Mouse (Mus musculus) kidney, postnatal 0 days (tissue): Measurements from ENCODE around the gene Nfkb2. TPM values are rescaled to one million over a fixed set of nuclear protein-coding genes. Genes with fewer than 3 reads are reported as not detected.

Experiments
- ATAC-seq: fragments of 200-750 bp; cut with Nextera tagmentation; replicated peaks from 2 replicates; pipeline ENCODE4 v1.8.0; 2017; ENCODE audit warnings: low read depth, moderate number of reproducible peaks, moderate TSS enrichment, moderate library complexity; ENCODE audit not compliant: low FRiP score
- DNase-seq: peaks from one replicate; pipeline ENCODE4 v3.0.0-alpha.2; 2016; ENCODE audit warnings: low spot score
- H3K27ac ChIP-seq: fragments of 300-500 bp; sonication (generic); 2 replicates; pipeline ENCODE4 v1.5.1; 2014; ENCODE audit warnings: mild to moderate bottlenecking
- H3K27me3 ChIP-seq: fragments of 300-500 bp; sonication (generic); 2 replicates; pipeline ENCODE4 v1.6.1; 2014; ENCODE audit warnings: low read length, mixed read lengths; ENCODE audit not compliant: insufficient read depth
- H3K36me3 ChIP-seq: fragments of 300-500 bp; sonication (generic); 2 replicates; pipeline ENCODE4 v1.6.1; 2014; ENCODE audit warnings: low read length, mixed read lengths; ENCODE audit not compliant: insufficient read depth
- H3K4me1 ChIP-seq: fragments of 300-500 bp; sonication (generic); replicated peaks from 2 replicates; pipeline ENCODE4 v1.6.1; 2014; ENCODE audit warnings: antibody characterized with exemption, low read length, mixed read lengths; ENCODE audit not compliant: insufficient read depth
- H3K4me2 ChIP-seq: fragments of 300-500 bp; sonication (generic); 2 replicates; pipeline ENCODE4 v1.6.1; 2014; ENCODE audit warnings: mild to moderate bottlenecking, low read length, moderate library complexity, mixed read lengths
- H3K4me3 ChIP-seq: fragments of 300-500 bp; sonication (generic); replicated peaks from 2 replicates; pipeline ENCODE4 v1.5.1; 2014; ENCODE audit warnings: low read depth, low read length
- H3K9ac ChIP-seq: fragments of 300-500 bp; sonication (generic); 2 replicates; pipeline ENCODE4 v1.6.1; 2014; ENCODE audit warnings: low read depth, low read length
- H3K9me3 ChIP-seq: fragments of 300-500 bp; sonication (generic); replicated peaks from 2 replicates; pipeline ENCODE4 v1.6.1; 2016; ENCODE audit warnings: low read length, inconsistent platforms, mixed read lengths
- CTCF ChIP-seq: IDR thresholded peaks from 2 replicates; pipeline ENCODE4 v1.5.1; 2016; ENCODE audit warnings: antibody characterized with exemption, low read depth, mild to moderate bottlenecking, moderate library complexity
- WGBS: fragments of 180-500 bp; shearing (Covaris S2); extraction: QIAGEN DNeasy Blood & Tissue Kit; methylation state at CpG from one replicate; pipeline ENCODE4 v1.1.7; 2014; 5-methylcytosine and 5-hydroxymethylcytosine counted together
- polyA plus RNA-seq: library from polyadenylated mRNA; unstranded; fragments of >200 nt; fragmentation: Nextera tagmentation; extraction: Ambion mirVana; gene quantifications from 2 replicates; pipeline ENCODE4 v1.2.1, GENCODE M21; 2015

Gene Nfkb2
- polyA plus RNA-seq, 1 experiment from 2014 or later = 8.7 TPM

DNA sequence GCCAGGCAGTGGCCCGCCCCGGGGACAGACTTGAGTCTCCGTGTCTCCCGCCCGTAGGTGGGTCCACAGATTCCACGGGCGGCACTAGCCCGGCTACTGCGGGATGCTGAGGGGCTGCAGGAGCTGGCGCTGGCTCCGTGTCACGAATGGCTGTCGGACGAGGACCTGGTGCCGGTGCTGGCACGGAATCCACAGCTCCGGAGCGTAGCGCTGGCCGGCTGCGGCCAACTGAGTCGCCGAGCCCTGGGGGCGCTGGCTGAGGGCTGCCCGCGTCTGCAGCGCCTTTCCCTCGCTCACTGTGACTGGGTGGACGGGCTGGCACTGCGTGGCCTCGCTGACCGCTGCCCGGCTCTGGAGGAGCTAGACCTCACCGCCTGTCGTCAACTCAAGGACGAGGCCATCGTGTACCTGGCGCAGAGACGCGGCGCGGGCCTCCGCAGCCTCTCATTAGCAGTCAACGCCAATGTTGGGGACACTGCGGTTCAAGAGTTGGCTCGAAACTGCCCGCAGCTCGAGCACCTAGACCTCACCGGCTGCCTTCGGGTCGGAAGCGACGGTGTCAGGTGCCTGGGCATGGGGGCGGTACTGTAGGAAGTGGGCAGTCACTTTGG is 25.0 kb downstream of the Nfkb2 start:
- WGBS = 2% methylated on average over 54 of the region's 54 CpGs
- no peaks in the 10 kb centered on the region for H3K9me3 ChIP-seq
- peak overlapping the region; percentile 84 for H3K27ac ChIP-seq
- peaks cover 16% of the 10 kb centered on the region for H3K36me3 ChIP-seq
- peak overlapping the region; percentile 70 for H3K9ac ChIP-seq
- H3K4me1 ChIP-seq = peaks cover 19% of the 10 kb centered on the region
- peak overlapping the region; percentile 58 for H3K4me3 ChIP-seq
- peak; percentile 2; the same call in 1 of the 2 replicates for ATAC-seq
- peaks cover 19% of the 10 kb centered on the region for H3K27me3 ChIP-seq
- H3K4me2 ChIP-seq = peak overlapping the region; percentile 89
- no peak for TF ChIP-seq CTCF
- no peak for DNase-seq

DNA sequence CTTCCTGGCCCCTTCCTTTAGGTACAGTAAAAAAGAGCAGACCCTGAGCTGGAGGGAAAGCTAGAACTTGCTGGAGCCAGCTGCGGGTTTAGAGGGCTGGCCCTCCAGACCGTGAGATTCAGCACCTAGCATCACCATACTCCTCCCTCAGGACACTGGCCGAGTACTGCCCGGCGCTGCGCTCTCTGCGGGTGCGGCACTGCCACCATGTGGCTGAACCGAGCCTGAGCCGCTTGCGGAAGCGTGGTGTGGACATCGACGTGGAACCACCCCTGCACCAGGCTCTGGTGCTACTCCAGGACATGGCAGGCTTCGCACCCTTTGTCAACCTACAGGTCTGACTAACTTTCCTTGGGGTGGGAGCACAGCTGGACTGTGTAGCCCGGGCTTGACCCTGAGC is 25.8 kb downstream of the Nfkb2 start:
- H3K9ac ChIP-seq = 0 out of 2 replicates have a peak overlapping the region, but pooled peaks have one; percentile 25
- DNase-seq (peak; percentile 90), ATAC-seq (peak; percentile 53; the same call in 1 of the 2 replicates)
- H3K4me2 ChIP-seq = peak overlapping the region; percentile 89
- 5% methylated on average over 16 of the region's 16 CpGs for WGBS
- H3K9me3 ChIP-seq = no peaks in the 10 kb centered on the region
- H3K36me3 ChIP-seq = peaks cover 16% of the 10 kb centered on the region
- H3K4me1 ChIP-seq = peaks cover 19% of the 10 kb centered on the region
- H3K4me3 ChIP-seq = no peak overlapping the region
- peak; percentile 93 for TF ChIP-seq CTCF
- peak overlapping the region; percentile 84 for H3K27ac ChIP-seq
- peaks cover 19% of the 10 kb centered on the region for H3K27me3 ChIP-seq

DNA sequence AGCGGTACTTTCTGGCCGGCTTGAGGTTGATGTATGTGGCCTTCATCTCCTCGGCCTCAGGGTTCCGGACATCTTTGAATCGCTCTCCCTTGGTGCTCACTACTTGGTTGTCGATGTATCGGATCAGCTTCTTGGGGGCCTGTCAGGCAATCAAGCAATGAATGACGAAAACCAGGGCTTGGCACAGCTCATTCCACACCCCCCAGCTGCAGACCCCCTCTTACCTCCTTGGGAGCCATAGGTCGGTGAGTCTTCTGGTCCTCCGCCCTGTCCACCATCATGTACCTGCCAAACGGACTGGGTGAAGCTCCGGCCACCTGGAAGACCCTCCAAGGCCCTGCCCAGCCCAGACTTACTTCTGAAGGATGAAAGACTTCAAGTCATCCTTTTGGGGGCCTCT is 26.6 kb downstream of the Nfkb2 start:
- 91% methylated on average over 12 of the region's 12 CpGs for WGBS
- H3K4me2 ChIP-seq = no peak overlapping the region
- no peak overlapping the region for H3K27ac ChIP-seq
- H3K36me3 ChIP-seq = peaks cover 16% of the 10 kb centered on the region
- no peak for TF ChIP-seq CTCF
- no peak overlapping the region for H3K4me3 ChIP-seq
- H3K4me1 ChIP-seq = peaks cover 19% of the 10 kb centered on the region
- H3K27me3 ChIP-seq = peaks cover 12% of the 10 kb centered on the region
- ATAC-seq = no peak
- DNase-seq = no peak
- no peak overlapping the region for H3K9ac ChIP-seq
- no peaks in the 10 kb centered on the region for H3K9me3 ChIP-seq

DNA sequence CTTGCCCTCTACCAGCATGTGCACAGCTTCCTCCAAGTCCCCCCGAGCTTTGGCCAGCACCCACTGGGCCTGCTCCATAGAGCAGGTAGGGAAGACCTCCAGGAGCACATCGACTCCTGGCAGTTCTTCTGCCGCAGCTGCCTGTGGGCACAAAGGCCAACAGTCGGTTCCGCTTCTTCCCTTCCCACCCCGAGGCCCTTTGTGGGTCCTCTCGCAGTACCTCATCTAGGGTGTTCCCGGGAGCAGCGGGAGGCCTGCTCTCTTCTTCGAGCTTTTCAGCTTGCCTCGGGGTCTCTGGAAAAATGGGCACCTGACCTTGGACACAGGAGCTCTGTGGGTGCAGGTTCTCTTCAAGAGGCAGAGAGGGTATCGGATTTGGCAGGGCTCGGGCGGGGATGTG is 27.2 kb downstream of the Nfkb2 start:
- Histone ChIP-seq H3K4me1 (peaks cover 19% of the 10 kb centered on the region), H3K27me3 (peaks cover 6% of the 10 kb centered on the region), H3K9ac (no peak overlapping the region), H3K36me3 (peaks cover 16% of the 10 kb centered on the region), H3K4me2 (no peak overlapping the region), H3K4me3 (no peak overlapping the region), H3K27ac (no peak overlapping the region), H3K9me3 (no peaks in the 10 kb centered on the region)
- DNase-seq (no peak), ATAC-seq (no peak)
- TF ChIP-seq CTCF = no peak
- 94% methylated on average over 14 of the region's 14 CpGs for WGBS

DNA sequence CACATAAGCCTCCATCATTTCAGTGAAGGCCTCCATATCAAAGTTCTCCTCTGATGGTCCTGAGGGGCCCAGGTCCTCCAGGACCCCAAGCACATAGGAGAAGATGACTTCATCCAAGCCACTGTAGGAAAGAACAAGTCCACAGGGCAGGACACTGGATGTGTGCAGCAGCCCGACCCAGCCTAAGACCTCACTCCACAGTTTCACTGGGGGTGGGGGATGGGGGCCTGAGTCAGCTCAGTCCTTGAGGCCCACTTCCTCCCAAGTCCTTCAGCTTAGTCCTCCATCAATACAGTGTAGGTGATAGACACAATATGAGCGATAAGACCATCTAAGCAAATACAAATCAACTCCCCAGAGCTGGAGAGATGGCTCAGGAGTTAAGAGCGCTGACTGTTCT is 27.8 kb downstream of the Nfkb2 start:
- DNase-seq (no peak), ATAC-seq (no peak)
- 85% methylated on average over 3 of the region's 3 CpGs for WGBS

DNA sequence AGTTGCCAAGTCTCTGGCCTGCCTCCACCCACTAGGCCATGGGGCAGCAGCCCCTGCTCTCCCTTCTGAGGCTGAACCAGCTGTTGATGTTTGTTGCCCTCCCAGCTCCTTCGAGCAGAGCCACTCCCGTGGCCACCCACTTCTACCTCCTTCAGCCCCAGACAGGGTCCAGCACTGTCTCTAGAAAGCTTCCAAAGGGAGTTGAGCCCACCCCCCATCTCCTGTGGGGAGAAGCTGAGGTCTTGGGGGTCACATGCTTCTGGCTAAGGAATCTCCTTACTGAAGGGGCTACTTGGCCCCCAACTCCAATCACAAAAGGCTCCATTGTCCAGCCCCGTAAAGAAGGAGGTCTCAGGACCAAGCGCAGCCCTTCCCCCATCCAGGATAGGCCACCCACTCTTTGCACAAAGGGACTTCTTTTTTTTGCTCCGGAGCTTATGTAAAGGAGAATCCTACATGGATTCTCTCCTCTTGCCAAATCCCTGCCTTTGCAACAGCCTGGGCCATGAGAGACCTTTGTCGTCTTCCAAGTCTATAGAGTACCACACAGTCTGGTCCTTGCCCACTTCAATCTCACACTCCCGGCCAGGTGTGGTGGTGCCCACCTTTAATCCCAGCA is 28.7 kb downstream of the Nfkb2 start:
- 73% methylated on average over 7 of the region's 7 CpGs for WGBS
- H3K4me3 ChIP-seq = no peak overlapping the region
- H3K27ac ChIP-seq = no peak overlapping the region
- no peak for TF ChIP-seq CTCF
- peaks cover 16% of the 10 kb centered on the region for H3K36me3 ChIP-seq
- no peaks in the 10 kb centered on the region for H3K27me3 ChIP-seq
- no peak for DNase-seq
- no peaks in the 10 kb centered on the region for H3K9me3 ChIP-seq
- H3K4me2 ChIP-seq = no peak overlapping the region
- peaks cover 14% of the 10 kb centered on the region for H3K4me1 ChIP-seq
- no peak for ATAC-seq
- no peak overlapping the region for H3K9ac ChIP-seq

More for the DNA sequence above, 27.8 kb downstream of the Nfkb2 start:
- H3K36me3 ChIP-seq = peaks cover 16% of the 10 kb centered on the region
- no peak overlapping the region for H3K4me2 ChIP-seq
- H3K4me1 ChIP-seq = peaks cover 16% of the 10 kb centered on the region
- no peak for TF ChIP-seq CTCF
- no peak overlapping the region for H3K9ac ChIP-seq
- H3K4me3 ChIP-seq = no peak overlapping the region
- no peak overlapping the region for H3K27ac ChIP-seq
- no peaks in the 10 kb centered on the region for H3K27me3 ChIP-seq
- no peaks in the 10 kb centered on the region for H3K9me3 ChIP-seq
